Mouse (Mus musculus) left cerebral cortex, postnatal 10 days (tissue): ENCODE measurements around the gene Limch1. TPM values are rescaled to one million over a fixed set of nuclear protein-coding genes. Genes with fewer than 3 reads are reported as not detected.

Source experiments
- DNase-seq, 2 experiments: peaks; one replicate each; pipeline ENCODE4 v3.0.0; 2021 to 2022; ENCODE audit warnings: low spot score in 2 of 2, mixed read lengths in 1 of 2; ENCODE audit errors: extremely low spot score in 1 of 2
- intact Hi-C: fragments of 180-260 bp; cut with DNase I; formaldehyde crosslinking; loops from one replicate; pipeline ENCODE4 v1.15.1; 2025
- total RNA-seq, 2 experiments: library from RNA; stranded (reverse); gene quantifications; 2 replicates each; pipeline ENCODE4 v1.2.3; 2021

The Limch1 gene
- total RNA-seq, 2 experiments from 2014 or later = 114 TPM

- intact Hi-C loops = no loop called here
- peak in 1 of 2 experiments; percentile 54 for DNase-seq
Measured at GRCm38 (mm10) chr5:66979332-66980218, 233.9 kb downstream of the Limch1 start.

GRCm38 (mm10) chr5:66980862-66981261 is 235.2 kb downstream of the Limch1 start:
- intact Hi-C loops = no loop called here
- DNase-seq = peak in 1 of 2 experiments; percentile 68

GRCm38 (mm10) chr5:66983104-66983503 is 237.5 kb downstream of the Limch1 start:
- intact Hi-C loops = no loop called here

DNA sequence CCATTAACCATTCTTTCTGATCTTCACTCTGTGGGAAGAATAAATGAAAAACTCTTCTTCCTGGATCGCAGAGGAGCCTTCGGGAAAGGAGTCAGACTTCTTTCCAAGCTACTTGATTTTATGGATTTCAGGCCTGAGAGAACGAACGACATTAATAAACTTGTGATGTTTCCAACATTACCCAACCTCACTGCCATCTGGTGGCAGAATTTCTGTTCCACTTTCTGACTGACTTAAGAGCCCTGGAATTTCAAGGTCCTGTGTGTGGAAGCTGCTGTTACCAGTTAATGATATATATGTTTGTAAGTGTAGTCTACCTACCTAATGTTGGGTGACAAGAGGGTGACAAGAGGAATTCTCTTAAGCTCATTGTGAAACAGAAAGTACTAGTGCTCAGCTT is 243.3 kb downstream of the Limch1 start:
- DNase-seq = no peak
- intact Hi-C loops = no loop called here

More at GRCm38 (mm10) chr5:66983104-66983503, 237.5 kb downstream of the Limch1 start:
- no peak for DNase-seq

- DNase-seq = no peak
- intact Hi-C loops = no loop called here
Measured at GRCm38 (mm10) chr5:66989531-66989930, 243.9 kb downstream of the Limch1 start.

DNA sequence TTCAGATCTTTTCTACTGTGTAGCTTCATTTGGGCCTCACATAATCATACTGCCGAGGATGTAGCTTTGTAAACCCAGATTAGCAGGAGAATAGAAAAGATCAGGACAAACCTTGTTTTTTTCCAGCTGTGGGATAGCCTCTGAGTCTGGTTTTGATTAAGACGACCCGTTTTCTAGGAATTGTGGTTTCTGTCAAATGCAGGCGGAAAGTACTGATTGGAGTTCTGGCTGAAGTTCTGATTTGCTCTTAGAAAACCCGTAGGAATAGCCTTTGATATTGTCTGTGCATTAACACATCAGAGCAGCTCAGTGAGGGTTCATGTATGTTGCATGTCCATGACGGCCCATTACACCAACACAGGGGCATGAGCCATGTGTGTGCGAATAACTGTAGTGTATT is 246.8 kb downstream of the Limch1 start:
- no peak for DNase-seq
- intact Hi-C loops = loop anchor here (5.0 kb wide), 1 partner anchor 280 kb away; no protein-coding TSS in a partner anchor

DNA sequence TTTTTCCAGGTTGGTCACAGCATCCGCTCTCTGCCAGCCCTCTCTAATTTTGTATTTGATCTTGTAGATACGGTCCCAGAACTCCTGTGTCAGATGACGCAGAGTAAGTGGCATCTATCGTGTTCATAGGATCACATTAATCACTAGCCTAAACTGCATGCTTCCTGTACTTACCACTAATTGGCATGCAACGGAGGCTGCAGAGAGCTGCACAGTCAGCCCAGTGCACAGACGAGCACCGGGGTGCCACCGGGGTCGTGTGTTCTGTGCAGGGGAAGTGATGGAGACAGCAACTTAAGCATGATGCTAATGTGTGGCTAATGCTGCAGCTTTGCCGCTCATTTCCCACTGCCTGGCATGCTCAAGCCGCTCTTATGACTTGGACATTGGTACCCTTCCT is 247.4 kb downstream of the Limch1 start:
- DNase-seq = no peak
- intact Hi-C loops = loop anchor here (5.0 kb wide), 1 partner anchor 281 kb away; no protein-coding TSS in a partner anchor

GRCm38 (mm10) chr5:66996124-66996523 is 250.5 kb downstream of the Limch1 start:
- intact Hi-C loops = no loop called here
- no peak for DNase-seq

DNA sequence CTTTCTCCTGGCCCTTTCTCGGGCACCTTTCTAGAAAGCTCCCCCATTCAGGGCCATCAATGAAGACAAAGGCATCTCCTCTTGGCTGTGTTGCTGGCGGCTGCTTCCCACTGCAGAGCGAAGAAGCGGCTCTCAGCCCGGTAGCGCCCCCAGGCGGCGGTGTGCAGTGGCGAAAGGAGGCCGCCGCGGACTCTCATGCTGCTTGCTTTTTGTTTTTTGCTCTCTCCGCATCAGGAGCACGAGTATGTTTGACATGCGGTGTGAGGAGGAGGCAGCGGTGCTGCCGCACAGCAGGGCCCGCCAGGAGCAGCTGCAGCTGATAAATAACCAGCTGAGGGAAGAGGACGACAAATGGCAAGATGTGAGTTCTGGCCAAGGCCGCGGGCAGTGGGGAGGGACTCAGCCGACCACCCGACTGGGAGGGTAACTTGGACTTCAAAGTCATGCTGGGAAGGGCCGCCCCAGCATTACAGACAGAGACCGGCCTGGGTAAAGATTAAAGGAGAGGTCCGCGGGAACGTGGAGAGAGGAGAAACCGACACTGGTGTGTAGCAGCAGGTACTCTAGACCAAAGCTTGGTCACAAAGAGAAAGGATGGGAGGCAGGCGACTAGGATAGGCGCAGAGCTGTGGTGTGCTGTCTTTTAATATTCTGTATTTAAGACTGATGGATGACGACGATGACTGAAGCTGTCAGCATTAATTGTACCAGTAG is 251.4 kb downstream of the Limch1 start:
- intact Hi-C loops = no loop called here
- peak; percentile 79 to 88 for DNase-seq

DNA sequence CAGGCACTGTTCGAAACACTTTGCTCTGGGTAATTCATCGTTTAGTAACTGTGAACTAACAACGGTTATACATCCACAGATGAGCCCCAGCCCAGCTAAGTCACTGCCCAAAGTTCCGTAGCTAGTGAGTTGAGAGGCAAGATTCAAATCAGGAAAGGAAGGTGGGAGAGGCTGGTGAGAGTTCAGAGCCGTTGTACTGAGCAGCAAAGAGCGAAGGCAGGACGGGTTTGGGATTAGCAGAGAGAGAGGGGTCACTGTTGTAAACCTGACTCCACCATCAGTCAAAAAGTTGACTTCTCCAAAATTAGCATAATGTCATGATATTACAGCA is 251.9 kb downstream of the Limch1 start:
- intact Hi-C loops = no loop called here
- DNase-seq = no peak

DNA sequence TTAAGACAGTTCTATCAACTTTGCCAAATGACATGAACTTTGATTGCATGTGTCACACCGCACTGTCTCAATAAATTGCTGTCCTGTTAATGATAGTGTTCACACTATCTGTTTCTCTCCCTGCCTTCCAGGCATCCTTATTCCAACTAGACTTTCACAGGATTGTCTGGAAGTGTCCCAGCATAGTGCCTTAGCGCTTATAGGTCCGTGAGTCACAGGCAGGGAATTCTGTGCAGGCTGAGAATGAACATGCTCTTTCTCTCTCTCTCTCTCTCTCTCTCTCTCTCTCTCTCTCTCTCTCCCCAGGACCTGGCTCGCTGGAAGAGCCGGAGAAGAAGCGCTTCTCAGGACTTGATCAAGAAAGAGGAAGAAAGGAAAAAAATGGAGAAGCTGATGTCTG is 252.7 kb downstream of the Limch1 start:
- intact Hi-C loops = no loop called here
- no peak for DNase-seq

DNA sequence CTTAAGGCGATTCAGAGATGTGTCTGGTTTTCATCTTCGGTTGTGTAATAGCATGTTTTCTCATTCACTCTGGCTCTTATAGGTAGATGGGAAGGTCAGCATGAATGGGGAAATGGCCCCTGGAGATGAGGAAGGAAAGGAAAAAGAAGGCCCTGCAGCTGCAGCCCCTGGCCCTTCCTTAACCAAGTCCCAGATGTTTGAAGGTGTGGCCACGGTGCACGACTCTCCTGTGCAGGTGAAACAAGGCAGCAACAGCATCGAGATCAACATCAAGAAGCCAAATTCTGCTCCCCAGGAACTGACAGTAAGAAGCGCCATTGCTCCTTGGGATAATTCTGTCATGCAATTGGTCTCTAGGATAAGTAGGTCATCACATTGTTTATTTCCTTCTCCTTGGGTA is 256.7 kb downstream of the Limch1 start:
- intact Hi-C loops = no loop called here
- DNase-seq = no peak

- intact Hi-C loops = no loop called here
- DNase-seq = no peak
Measured at GRCm38 (mm10) chr5:67004619-67005018, 259.0 kb downstream of the Limch1 start.

DNA sequence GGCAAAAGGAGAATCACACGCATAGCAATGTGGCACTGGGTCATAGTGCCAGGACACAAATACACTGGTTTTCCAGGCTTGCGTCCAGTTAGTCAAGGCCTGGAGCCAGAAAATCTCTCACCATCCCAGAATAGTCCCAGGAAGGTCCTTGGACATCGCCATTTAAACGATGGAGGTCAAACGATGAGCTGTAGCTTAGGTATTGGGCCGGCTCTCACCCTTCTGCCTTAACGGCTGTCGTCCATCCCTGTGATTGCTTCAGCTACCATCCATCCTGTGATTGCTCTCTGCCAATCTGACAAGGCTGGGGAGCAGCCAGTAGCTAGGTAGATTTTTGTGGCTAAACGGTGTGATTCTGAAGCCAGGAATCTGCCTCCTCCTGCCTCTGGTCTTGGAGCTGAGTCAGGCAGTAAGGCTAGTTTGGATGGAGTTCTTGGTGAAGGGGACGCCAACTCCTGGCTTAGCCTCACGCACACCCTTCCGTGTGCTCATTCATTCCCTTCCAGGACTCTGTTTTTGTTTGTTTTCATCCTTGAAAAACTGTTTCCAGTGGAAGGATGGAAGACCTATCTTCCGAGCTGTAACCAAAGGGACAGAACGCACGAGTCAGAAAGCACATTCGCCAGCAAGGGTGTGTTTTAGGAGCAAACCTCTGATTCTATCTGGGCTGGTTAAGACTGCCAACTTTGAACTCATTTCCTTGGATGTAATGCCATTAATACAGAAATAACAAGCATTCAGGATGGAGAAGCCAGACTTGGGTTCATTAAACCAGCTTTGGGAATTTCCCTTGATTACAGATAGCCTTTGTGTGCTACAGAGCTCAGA is 265.6 kb downstream of the Limch1 start:
- intact Hi-C loops = no loop called here
- DNase-seq = no peak

GRCm38 (mm10) chr5:67011985-67012384 is 266.4 kb downstream of the Limch1 start:
- no peak for DNase-seq
- intact Hi-C loops = no loop called here

GRCm38 (mm10) chr5:67013926-67014325 is 268.3 kb downstream of the Limch1 start:
- DNase-seq = no peak
- intact Hi-C loops = no loop called here

GRCm38 (mm10) chr5:67016450-67016849 is 270.8 kb downstream of the Limch1 start:
- intact Hi-C loops = loop anchor here (2.0 to 5.0 kb wide), 2 partner anchors 304 to 318 kb away; no protein-coding TSS in a partner anchor
- DNase-seq = peak; percentile 61 to 65

- intact Hi-C loops = no loop called here
Measured at GRCm38 (mm10) chr5:67024459-67025050, 278.9 kb downstream of the Limch1 start.

GRCm38 (mm10) chr5:67025095-67025494 is 279.5 kb downstream of the Limch1 start:
- peak in 1 of 2 experiments; percentile 43 for DNase-seq
- intact Hi-C loops = no loop called here

More at GRCm38 (mm10) chr5:67024459-67025050, 278.9 kb downstream of the Limch1 start:
- DNase-seq = no peak
